Mouse (Mus musculus): ENCODE results near the gene Mdm1.
A peak's percentile ranks its signal among the peaks of the same experiment; 100 is the strongest.

DNA sequence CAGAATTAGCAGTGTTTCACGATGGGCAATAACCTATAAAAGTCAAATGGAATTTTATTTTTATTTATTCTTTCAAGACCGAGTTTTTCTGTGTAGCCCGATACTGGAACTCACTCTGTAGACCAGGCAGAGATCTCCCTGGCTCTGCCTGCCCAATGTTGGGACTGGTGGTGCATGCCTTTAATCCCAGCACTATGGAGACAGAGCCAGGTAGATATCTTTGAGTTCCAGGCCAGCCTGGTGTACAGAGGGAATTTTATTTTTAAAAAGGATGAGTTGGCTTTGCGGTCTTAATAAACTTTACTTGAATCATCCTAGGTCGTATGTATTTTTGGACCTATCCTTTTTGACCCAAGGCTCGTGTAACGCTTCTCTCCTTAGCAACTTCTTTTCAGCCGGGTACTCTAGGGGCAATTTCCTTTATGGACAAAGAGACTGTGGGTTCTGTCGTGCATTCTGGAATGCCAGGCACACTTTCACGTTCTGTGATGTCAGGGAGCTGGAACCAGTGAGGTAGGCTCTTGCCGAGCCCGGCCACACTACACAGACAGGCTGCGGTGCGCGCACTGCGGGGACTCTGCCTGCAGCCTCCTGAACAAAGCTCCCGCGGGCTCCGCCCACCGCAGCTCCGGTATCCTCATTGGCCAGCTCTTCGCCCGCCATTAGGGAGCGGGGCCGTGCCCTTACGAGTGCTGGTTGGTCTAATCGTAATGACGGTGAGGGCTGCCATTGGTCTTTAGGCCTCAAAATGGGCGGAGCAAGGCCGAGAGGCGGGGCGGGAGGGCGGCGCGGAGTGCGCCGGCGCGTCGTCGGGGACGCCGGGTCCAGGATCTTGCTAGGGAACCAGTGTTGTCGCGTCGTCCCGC is at the start of gene Mdm1:
- peak; percentile 72; the same call in 1 of the 2 replicates for TF ChIP-seq CTCF (IDR thresholded peaks at IDR 0.05; ENCODE audit: borderline replicate concordance, control insufficient read depth, extremely low read depth, insufficient read depth, low read length, poor library complexity)
- peak; percentile 87 for TF ChIP-seq POLR2A (IDR thresholded peaks at IDR 0.05; ENCODE audit: control insufficient read depth, extremely low read depth, insufficient read depth, low read length, poor library complexity)

All from thymus, adult 2 months (tissue).